Mouse (Mus musculus) ES-Bruce4 (cell line): ENCODE measurements around the gene Prb1. TPM values are rescaled to one million over a fixed set of nuclear protein-coding genes. Genes with fewer than 3 reads are reported as not detected.
"Not testable (repeated sequence)": the region's sequence is repeated elsewhere in the genome, so short reads cannot be mapped to it uniquely, and the experiment has no call there.

Experiments used
- H3K27ac ChIP-seq: 2 replicates; pipeline ENCODE4 v1.5.1; 2012; ENCODE audit warnings: low read length, inconsistent platforms; ENCODE audit not compliant: insufficient read depth
- H3K27me3 ChIP-seq: 2 replicates; pipeline ENCODE4 v1.6.1; 2012; ENCODE audit warnings: mild to moderate bottlenecking, low read length, inconsistent platforms; ENCODE audit not compliant: control insufficient read depth, poor library complexity, insufficient read depth, severe bottlenecking
- H3K36me3 ChIP-seq: 2 replicates; pipeline ENCODE4 v1.6.1; 2012; ENCODE audit warnings: inconsistent platforms, mild to moderate bottlenecking, low read length, moderate library complexity; ENCODE audit not compliant: control insufficient read depth, poor library complexity, insufficient read depth, severe bottlenecking
- H3K4me1 ChIP-seq: one replicate; pipeline ENCODE4 v1.8.1; 2011; ENCODE audit warnings: low read length; ENCODE audit not compliant: control insufficient read depth, insufficient read depth
- H3K4me3 ChIP-seq: 2 replicates; pipeline ENCODE4 v1.5.1; 2011; ENCODE audit warnings: low read depth, mild to moderate bottlenecking, low read length
- H3K9ac ChIP-seq: 2 replicates; pipeline ENCODE4 v1.6.1; 2012; ENCODE audit warnings: low read depth, mild to moderate bottlenecking, inconsistent platforms; ENCODE audit not compliant: poor library complexity, severe bottlenecking
- H3K9me3 ChIP-seq: replicated peaks from 2 replicates; pipeline ENCODE4 v1.6.1; 2012; ENCODE audit warnings: mild to moderate bottlenecking, low read length, inconsistent platforms; ENCODE audit not compliant: control insufficient read depth, poor library complexity, insufficient read depth, severe bottlenecking
- polyA plus RNA-seq: library from polyadenylated mRNA; stranded (reverse); fragments of >200 nt; gene quantifications from 2 replicates; pipeline ENCODE4 v1.2.4, GENCODE M21; 2011; ENCODE audit warnings: low read depth; ENCODE audit not compliant: missing spikeins, insufficient read depth, insufficient read length

The Prb1 gene
- not detected in 2 replicates for polyA plus RNA-seq

DNA sequence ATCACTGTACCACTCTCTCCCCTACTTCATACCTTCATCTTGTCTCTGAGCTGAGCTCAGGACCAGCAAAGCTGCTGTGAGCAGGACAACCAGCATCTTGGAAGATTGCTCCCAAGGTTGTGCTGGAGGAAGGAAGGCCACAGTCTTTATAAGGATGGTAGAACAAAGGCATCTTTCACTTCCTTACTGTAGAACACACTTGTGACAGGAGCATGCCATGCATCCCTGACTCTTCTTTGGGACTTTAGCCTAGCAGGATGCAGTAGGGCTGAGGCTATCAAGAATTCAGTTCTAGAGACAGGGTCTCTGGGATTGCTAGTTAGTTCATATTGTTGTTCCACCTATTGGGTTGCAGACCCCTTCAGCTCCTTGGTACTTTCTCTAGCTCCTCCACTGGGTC is at the start of gene Prb1:
TSS of gene Prb1 (minus strand) at position 101 of the 400 bp plus-strand sequence.
- H3K27me3 ChIP-seq, H3K9me3 ChIP-seq, H3K27ac ChIP-seq, H3K9ac ChIP-seq, H3K4me1 ChIP-seq, H3K36me3 ChIP-seq, H3K4me3 ChIP-seq: not testable (repeated sequence)

Other genes with a start within 250 kb of the Prb1 start
- not detected in 2 replicates for gene Prpmp5, start 104.2 kb upstream of the Prb1 start, polyA plus RNA-seq
- not detected in 2 replicates for gene Gm8882, start 153.6 kb upstream of the Prb1 start, polyA plus RNA-seq